Mouse (Mus musculus) neural tube, embryonic 11.5 days (tissue): ENCODE results near the gene Cgnl1. TPM values are rescaled to one million over a fixed set of nuclear protein-coding genes. Genes with fewer than 3 reads are reported as not detected.

Source experiments
- ATAC-seq: fragments of 200-750 bp; cut with Nextera tagmentation; 2 replicates; pipeline ENCODE4 v1.8.0; 2017; ENCODE audit warnings: moderate number of reproducible peaks, mild to moderate bottlenecking, moderate TSS enrichment, moderate library complexity; ENCODE audit not compliant: insufficient read depth, low FRiP score, low TSS enrichment
- DNase-seq: peaks from one replicate; pipeline ENCODE4 v3.0.0-alpha.2; 2015; ENCODE audit warnings: low spot score
- H3K27ac ChIP-seq: fragments of 300-500 bp; sonication (generic); 2 replicates; pipeline ENCODE4 v1.5.1; 2014; ENCODE audit warnings: low read depth, mild to moderate bottlenecking, low read length
- H3K27me3 ChIP-seq: fragments of 300-500 bp; sonication (generic); 2 replicates; pipeline ENCODE4 v1.6.1; 2014; ENCODE audit warnings: mild to moderate bottlenecking, low read length, mixed read lengths; ENCODE audit not compliant: control insufficient read depth, insufficient read depth
- H3K36me3 ChIP-seq: fragments of 300-500 bp; sonication (generic); 2 replicates; pipeline ENCODE4 v1.6.1; 2014; ENCODE audit warnings: mild to moderate bottlenecking, low read length, moderate library complexity, mixed read lengths; ENCODE audit not compliant: control insufficient read depth, insufficient read depth
- H3K4me1 ChIP-seq: fragments of 300-500 bp; sonication (generic); 2 replicates; pipeline ENCODE4 v1.6.1; 2014; ENCODE audit warnings: low read length, mixed read lengths; ENCODE audit not compliant: control insufficient read depth, insufficient read depth
- H3K4me2 ChIP-seq: fragments of 300-500 bp; sonication (generic); 2 replicates; pipeline ENCODE4 v1.6.1; 2014; ENCODE audit warnings: low read depth, mild to moderate bottlenecking, moderate library complexity
- H3K4me3 ChIP-seq: fragments of 300-500 bp; sonication (generic); 2 replicates; pipeline ENCODE4 v1.5.1; 2014; ENCODE audit warnings: low read depth, low read length
- H3K9ac ChIP-seq: fragments of 300-500 bp; sonication (generic); 2 replicates; pipeline ENCODE4 v1.6.1; 2014; ENCODE audit warnings: mild to moderate bottlenecking, low read length
- H3K9me3 ChIP-seq: fragments of 300-500 bp; sonication (generic); 2 replicates; pipeline ENCODE4 v1.6.1; 2016; ENCODE audit warnings: low read length; ENCODE audit not compliant: control insufficient read depth
- WGBS: fragments of 180-500 bp; shearing (Covaris S2); extraction: QIAGEN DNeasy Blood & Tissue Kit; methylation state at CpG from one replicate; pipeline ENCODE4 v1.1.7; 2014; 5-methylcytosine and 5-hydroxymethylcytosine counted together
- polyA plus RNA-seq: library from polyadenylated mRNA; unstranded; fragments of >200 nt; fragmentation: Nextera tagmentation; extraction: Ambion mirVana; gene quantifications from 2 replicates; pipeline ENCODE4 v1.2.1, GENCODE M21; 2014

Cgnl1 gene
- polyA plus RNA-seq, 1 experiment from 2014 or later: 7.5 TPM

DNA sequence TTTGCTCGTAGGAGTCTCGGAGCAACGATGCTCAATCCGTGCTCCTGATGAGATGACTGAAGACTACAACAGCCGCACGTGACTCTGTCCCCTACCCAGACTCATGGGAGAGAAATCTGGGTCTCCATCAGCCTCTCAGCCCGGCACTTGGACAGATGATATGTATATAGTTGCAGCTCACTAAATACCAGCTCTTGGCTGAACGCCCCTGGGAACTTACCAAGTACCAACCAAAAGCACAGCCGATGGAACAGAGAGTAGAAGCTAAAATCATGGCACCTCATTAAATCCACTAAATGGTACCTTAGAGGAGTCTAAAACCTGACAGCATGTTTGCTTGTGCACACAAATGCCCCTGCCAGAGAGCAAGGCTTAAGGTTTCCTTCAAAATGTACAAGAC, 91.0 kb downstream of the Cgnl1 start:
- whole genome bisulfite sequencing: 89% methylated on average over 9 of the region's 9 CpGs
- H3K4me1 ChIP-seq: no peaks in the 10 kb centered on the region
- DNase-seq: no peak

DNA sequence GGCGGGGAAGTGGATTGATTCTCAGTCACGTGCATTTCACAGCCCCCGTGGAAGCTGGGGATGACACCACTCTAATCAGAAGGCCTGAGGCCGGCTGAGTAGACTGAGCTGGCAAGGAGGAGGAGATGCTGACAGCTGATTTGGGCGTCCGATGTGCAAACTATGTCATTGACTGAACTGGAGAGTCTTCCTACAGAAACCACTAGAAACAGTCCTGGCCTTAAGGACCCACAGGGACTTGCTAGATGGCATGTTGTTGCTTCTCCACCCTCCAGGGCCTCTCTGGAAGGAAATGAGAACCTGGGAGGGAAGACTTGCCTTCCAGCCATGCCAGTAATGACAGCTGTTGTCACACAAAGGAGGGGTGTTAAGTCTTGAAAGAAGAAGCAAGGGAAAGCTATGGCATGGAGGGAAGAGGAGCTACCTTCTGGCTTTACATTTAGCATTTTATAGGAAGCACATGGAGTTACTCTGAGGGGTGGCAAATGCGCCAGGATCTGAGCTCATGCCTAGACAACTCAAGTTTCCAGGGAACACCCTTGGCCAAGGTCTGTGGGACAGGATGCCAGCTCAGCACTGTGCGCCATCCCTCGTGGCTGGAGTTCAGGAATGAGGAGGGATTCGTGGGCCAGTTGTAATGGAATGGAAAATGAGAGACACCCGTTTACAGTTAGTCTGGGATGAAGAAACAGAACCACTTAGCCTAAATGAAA, 92.1 kb downstream of the Cgnl1 start:
- H3K27me3 ChIP-seq: no peaks in the 10 kb centered on the region
- H3K4me2 ChIP-seq: no peak overlapping the region
- DNase-seq (no peak), ATAC-seq (no peak)
- H3K4me1 ChIP-seq: no peaks in the 10 kb centered on the region
- H3K36me3 ChIP-seq: no peaks in the 10 kb centered on the region
- H3K9me3 ChIP-seq: no peaks in the 10 kb centered on the region
- WGBS: 80% methylated on average over 11 of the region's 11 CpGs
- no peak overlapping the region for H3K27ac ChIP-seq
- H3K4me3 ChIP-seq: no peak overlapping the region
- H3K9ac ChIP-seq: no peak overlapping the region

More for the DNA sequence above, 91.0 kb downstream of the Cgnl1 start:
- no peak overlapping the region for H3K4me2 ChIP-seq
- H3K9ac ChIP-seq: no peak overlapping the region
- no peaks in the 10 kb centered on the region for H3K27me3 ChIP-seq
- H3K27ac ChIP-seq: no peak overlapping the region
- H3K4me3 ChIP-seq: no peak overlapping the region
- no peaks in the 10 kb centered on the region for H3K9me3 ChIP-seq
- H3K36me3 ChIP-seq: no peaks in the 10 kb centered on the region
- ATAC-seq: no peak

DNA sequence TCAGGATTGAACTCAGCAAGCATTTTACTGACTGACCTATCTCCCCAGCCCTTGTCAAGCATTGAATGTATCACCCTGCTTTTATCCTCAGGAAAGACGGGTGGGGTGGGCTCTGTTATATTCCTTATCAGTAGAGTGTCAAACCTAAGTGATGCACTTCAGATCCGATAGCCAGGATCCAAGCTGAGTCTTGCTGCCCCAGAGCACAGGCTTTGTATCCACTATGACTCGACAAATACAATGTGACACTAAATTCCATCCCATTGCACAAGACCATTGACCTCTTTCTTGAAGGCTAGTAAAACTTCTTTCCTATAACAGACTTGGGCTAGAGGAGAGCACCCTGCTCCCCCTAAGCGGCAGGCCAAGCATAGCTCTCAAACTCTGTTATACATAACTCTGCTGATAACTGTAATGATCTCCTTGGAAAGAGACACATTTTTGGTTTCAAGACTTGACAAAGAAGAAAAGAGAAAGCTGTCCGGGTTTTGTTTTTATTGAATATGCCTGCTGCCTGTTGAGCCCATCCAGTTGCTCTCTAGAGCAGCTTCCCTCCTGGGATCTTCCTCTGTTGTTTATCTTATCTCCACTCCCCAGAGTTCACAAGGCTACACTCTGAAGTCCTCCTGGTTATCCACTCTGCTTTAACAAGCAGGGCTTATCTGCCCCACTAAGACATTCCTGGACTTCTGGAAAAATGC, 94.3 kb downstream of the Cgnl1 start:
- WGBS: 60% methylated on average over 5 of the region's 5 CpGs
- Histone ChIP-seq H3K36me3 (no peaks in the 10 kb centered on the region), H3K9me3 (no peaks in the 10 kb centered on the region), H3K27ac (no peak overlapping the region), H3K27me3 (no peaks in the 10 kb centered on the region), H3K9ac (no peak overlapping the region), H3K4me3 (no peak overlapping the region), H3K4me1 (no peaks in the 10 kb centered on the region), H3K4me2 (no peak overlapping the region)
- ATAC-seq (no peak), DNase-seq (no peak)

DNA sequence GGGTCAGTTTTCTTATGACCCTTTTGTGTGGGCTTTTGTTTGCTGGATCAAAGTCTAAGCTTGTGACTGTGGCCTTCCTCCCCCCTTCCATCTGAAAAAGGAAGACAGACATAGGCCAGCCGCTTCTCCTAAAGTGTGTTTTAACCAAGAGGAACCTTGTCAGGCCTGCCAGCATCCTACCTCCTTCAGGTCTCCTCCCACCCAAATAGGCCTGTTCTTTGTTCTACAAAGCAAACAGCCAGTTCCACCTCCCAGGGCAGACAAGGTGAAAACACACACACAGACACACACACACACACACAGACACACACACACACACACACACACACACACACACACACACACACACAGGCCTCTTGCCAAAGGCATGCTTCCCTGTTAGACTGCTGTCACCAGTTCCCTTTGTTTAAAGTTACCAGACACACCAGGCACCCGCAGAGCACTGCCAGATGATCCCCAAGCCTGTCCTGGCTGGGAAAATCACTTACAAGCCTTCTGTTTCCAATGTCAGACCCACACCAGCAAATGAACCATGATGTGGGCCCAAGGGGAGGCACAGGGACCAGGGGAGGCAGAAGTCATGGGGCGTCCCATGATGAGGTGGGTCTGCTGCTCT, 95.5 kb downstream of the Cgnl1 start:
- Histone ChIP-seq H3K27ac (no peak overlapping the region), H3K4me2 (no peak overlapping the region), H3K4me3 (no peak overlapping the region), H3K27me3 (no peaks in the 10 kb centered on the region), H3K9ac (no peak overlapping the region), H3K4me1 (no peaks in the 10 kb centered on the region), H3K9me3 (no peaks in the 10 kb centered on the region), H3K36me3 (no peaks in the 10 kb centered on the region)
- DNase-seq (no peak), ATAC-seq (no peak)
- WGBS: 43% methylated on average over 3 of the region's 3 CpGs

GRCm38 (mm10) chr9:71675216-71675615, 96.2 kb downstream of the Cgnl1 start:
- 75% methylated on average over 2 of the region's 2 CpGs for WGBS
- no peak overlapping the region for H3K9ac ChIP-seq
- no peak overlapping the region for H3K27ac ChIP-seq
- H3K36me3 ChIP-seq: no peaks in the 10 kb centered on the region
- no peak overlapping the region for H3K4me2 ChIP-seq
- ATAC-seq: no peak
- H3K4me3 ChIP-seq: no peak overlapping the region
- no peaks in the 10 kb centered on the region for H3K4me1 ChIP-seq
- no peaks in the 10 kb centered on the region for H3K9me3 ChIP-seq
- DNase-seq: no peak
- no peaks in the 10 kb centered on the region for H3K27me3 ChIP-seq

DNA sequence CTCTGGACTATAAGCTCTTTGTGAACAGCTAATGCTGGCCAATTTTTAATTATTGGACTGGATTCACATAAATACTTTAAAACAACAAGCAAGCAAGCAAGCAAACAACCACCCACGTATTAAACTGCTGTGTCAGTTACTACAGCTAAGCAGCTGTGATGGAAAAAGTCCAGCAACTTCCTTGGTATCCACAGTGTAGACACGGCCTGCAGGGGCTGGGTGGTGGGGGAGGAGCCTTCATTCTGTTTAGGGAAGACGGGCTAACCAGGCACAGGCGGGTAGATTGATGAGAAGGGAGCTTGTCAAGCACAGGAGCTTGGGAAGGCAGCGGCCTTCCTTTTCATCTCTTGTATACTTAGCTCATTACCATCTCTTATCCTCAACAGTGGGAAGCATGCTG, 96.9 kb downstream of the Cgnl1 start:
- no peak overlapping the region for H3K9ac ChIP-seq
- no peak for ATAC-seq
- H3K4me2 ChIP-seq: no peak overlapping the region
- H3K27ac ChIP-seq: no peak overlapping the region
- no peaks in the 10 kb centered on the region for H3K36me3 ChIP-seq
- no peak for DNase-seq
- H3K4me3 ChIP-seq: no peak overlapping the region
- no peaks in the 10 kb centered on the region for H3K4me1 ChIP-seq
- H3K9me3 ChIP-seq: no peaks in the 10 kb centered on the region
- H3K27me3 ChIP-seq: no peaks in the 10 kb centered on the region
- 53% methylated on average over 5 of the region's 5 CpGs for WGBS

DNA sequence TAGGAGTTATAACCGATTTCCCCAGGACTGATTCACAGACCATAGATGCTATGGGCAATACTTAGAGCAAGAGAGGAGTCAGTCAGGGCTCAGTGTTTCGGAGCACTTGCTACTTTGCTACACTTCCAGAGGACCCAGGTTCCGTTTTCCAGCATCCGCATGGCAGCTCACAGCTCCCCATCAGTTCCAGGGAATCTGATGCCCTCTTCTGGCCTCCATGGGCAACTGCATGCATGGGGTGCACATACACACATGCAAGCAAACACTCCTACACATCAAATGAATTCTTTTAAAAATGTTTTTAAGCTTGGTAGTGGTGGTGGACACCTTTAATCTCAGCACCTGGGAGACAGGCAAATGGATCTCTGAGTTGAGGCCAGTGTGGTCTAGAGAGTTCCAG, 98.9 kb downstream of the Cgnl1 start:
- WGBS: 97% methylated on average over 4 of the region's 4 CpGs
- H3K4me2 ChIP-seq: no peak overlapping the region
- H3K27me3 ChIP-seq: no peaks in the 10 kb centered on the region
- H3K9ac ChIP-seq: no peak overlapping the region
- no peak for DNase-seq
- H3K27ac ChIP-seq: no peak overlapping the region
- H3K9me3 ChIP-seq: no peaks in the 10 kb centered on the region
- no peak for ATAC-seq
- no peaks in the 10 kb centered on the region for H3K36me3 ChIP-seq
- no peak overlapping the region for H3K4me3 ChIP-seq
- no peaks in the 10 kb centered on the region for H3K4me1 ChIP-seq

GRCm38 (mm10) chr9:71670677-71671076, 100.7 kb downstream of the Cgnl1 start:
- no peak overlapping the region for H3K4me3 ChIP-seq
- no peak overlapping the region for H3K9ac ChIP-seq
- H3K4me1 ChIP-seq: no peaks in the 10 kb centered on the region
- H3K36me3 ChIP-seq: no peaks in the 10 kb centered on the region
- H3K27ac ChIP-seq: no peak overlapping the region
- H3K4me2 ChIP-seq: no peak overlapping the region
- DNase-seq (no peak), ATAC-seq (no peak)
- H3K27me3 ChIP-seq: no peaks in the 10 kb centered on the region
- WGBS: 57% methylated on average over 5 of the region's 5 CpGs
- no peaks in the 10 kb centered on the region for H3K9me3 ChIP-seq

- DNase-seq (no peak), ATAC-seq (no peak)
- H3K27me3 ChIP-seq: no peaks in the 10 kb centered on the region
- 57% methylated on average over 5 of the region's 5 CpGs for WGBS
- no peak overlapping the region for H3K4me3 ChIP-seq
- no peak overlapping the region for H3K4me2 ChIP-seq
- H3K9ac ChIP-seq: no peak overlapping the region
- no peak overlapping the region for H3K27ac ChIP-seq
- H3K36me3 ChIP-seq: no peaks in the 10 kb centered on the region
- H3K9me3 ChIP-seq: no peaks in the 10 kb centered on the region
- H3K4me1 ChIP-seq: no peaks in the 10 kb centered on the region
These were observed 103.8 kb downstream of the Cgnl1 start for GRCm38 (mm10) chr9:71667616-71668015.
